Mouse (Mus musculus) kidney, postnatal 36 days (tissue): ENCODE data around the gene Olfr583.

ENCODE experiments used
- DNase-seq, 2 experiments: peaks; one replicate each; pipeline ENCODE4 v3.0.0; 2021 to 2022; ENCODE audit warnings: mixed read lengths in 2 of 2

Olfr583 gene

DNA sequence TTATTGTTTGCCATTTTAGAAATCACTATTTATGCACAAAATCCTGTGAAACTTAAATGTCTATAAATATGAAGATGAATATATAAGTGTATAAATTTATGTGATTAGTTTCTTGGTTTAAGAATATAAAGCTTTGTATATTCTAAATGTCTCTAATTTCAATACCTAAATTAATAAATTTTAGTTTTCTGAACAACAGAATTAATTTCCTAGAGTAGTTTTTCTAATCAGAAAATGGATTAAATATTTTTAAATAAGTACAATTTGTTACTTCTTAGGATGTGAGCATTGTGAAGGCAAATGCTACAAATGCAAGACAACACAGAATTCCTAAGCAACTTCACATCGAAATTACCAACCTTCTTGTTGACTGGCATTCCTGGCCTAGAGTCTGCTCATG is at the start of gene Olfr583:
TSS of gene Olfr583 (plus strand) at position 301 of the 400 bp plus-strand sequence.
- DNase-seq, result no peak

- DNase-seq, result no peak
Observed at GRCm38 (mm10) chr7:103037724-103038123, 13.4 kb upstream of the Olfr583 start, which contains the start of gene Olfr582. TSS of gene Olfr582 (plus strand) at chr7:103038024.

GRCm38 (mm10) chr7:103081585-103081984 is 30.5 kb downstream of the Olfr583 start, which contains the start of gene Olfr584:
TSS of gene Olfr584 (plus strand) at chr7:103081885.
- DNase-seq, result no peak

DNA sequence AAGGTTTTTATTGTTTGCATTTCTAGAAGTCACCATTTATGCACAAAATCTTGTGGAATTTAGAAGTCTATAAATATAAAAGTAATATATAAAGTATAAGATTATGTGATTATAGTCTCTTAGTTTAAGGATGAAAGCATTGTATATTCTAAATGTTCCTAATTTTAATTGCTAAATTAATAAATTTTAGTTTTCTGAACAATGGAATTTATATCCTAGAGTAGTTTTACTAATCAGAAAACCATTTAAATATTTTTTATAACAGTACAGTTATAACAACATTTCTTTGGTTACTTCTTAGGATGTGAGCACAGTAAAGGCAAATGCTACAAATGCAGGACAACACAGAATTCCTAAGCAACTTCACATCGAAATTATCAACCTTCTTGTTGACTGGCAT is 46.3 kb downstream of the Olfr583 start, which contains the start of gene Olfr585:
TSS of gene Olfr585 (plus strand) at position 301 of the 400 bp plus-strand sequence.
- DNase-seq, result no peak
